Mouse (Mus musculus) CD8-positive naive resting alpha-beta T cell, adult 2 months (primary cell): ENCODE results near the gene Xlr4b.
"Not testable (repeated sequence)": the region's sequence is repeated elsewhere in the genome, so short reads cannot be mapped to it uniquely, and the experiment has no call there.

Experiments used
- DNase-seq, 2 experiments: peaks; one replicate each; pipeline ENCODE4 v3.0.0; 2022; ENCODE audit warnings: low read depth in 2 of 2, low spot score in 2 of 2

The Xlr4b gene

DNA sequence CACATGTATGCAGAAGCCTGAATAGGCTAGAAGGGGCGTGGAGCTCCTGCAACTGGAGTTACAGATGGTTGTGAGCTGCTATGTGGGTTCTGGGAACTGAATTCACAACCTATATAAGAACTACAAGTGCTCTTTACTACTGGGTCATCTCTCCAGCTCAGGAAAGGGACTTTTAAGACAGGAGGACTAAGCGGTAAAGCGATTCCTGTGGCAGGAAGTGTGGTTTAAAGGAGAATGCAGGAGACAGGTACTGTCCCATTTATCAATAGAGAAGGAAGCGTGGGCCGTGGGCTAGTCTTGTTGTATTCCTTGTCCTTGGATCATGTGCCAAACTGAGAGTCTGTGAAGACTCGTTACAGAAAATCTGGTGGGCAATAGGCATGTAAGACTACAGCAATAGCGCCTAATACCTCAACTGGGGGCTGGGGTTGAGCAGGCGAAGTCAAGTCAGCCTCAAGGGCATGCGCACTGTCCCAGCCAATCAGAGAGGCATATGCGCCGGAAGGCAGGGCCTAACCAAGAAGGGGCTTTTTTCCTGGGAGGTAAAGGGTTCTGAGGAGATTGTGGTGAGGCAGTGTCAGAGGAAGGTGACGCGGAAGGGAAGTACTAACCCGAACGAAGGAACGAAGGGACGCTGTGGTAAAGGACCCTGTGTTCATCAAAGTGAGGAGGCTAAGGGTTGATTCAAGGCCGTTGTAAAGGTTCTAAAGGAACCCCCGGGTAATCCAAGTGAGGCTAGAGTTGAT, at the start of gene Xlr4b:
Xlr4b (plus strand) TSS at position 515 of the 746 bp plus-strand sequence.
- DNase-seq, result peak; percentile 8 to 40

DNA sequence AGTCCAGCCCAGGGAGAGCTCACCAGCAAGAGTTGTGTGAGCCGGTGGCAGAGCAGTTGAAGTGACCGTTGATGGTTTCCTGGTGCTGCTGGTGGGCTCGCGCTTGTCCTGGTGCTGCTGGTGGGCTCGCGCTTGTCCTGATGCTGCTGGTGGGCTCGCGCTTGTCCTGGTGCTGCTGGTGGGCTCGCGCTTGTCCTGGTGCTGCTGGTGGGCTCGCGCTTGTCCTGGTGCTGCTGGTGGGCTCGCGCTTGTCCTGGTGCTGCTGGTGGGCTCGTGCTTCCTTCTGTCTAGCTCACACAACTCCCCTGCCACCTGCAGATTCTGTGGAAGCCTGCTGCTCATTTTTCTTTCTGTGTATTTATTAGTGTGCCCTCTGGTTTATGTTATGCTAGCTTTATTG, 37.2 kb upstream of the Xlr4b start, which contains the start of gene Spin2d:
Spin2d (minus strand) TSS at position 101 of the 400 bp plus-strand sequence.
- not testable (repeated sequence) for DNase-seq

DNA sequence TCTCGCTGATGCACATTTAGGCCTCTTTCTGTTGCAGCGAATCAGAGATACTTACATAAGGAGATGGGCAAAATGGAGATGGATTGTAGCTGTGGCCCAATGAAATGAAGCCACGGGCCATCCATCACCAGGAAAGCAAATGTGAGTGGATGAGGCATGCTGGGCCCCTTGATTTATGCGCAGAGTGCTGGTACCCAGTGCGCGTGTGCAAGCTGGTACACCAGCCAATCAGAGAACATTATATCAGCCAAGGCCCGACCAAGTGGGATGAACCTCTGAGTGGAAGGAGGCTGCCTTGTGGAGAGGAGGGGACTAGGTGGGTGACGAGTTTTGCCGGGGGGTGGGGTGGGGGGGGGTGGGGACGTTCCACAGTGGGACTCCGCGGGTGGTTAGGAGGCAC, 22.2 kb upstream of the Xlr4b start, which contains the start of gene Xlr3b:
Xlr3b (plus strand) TSS at position 274 of the 400 bp plus-strand sequence.
- DNase-seq, result peak in 1 of 2 experiments; percentile 3

DNA sequence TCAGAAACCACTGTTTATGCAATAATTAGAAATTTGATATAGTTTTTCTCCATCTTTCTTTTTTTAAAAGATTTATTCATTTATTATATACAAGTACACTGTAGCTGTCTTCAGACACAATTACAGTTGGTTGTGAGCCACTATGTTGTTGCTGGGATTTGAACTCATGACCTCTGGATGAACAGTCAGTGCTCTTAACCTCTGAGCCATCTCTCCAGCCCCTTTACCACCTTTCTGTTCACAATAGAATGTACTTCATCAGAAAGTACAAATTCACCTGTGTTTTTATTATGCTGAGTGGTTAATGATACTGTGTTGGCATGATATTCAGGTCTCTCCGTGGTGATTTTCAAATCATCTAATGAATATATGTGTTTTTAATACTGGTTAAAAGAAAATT, 11.2 kb downstream of the Xlr4b start:
- DNase-seq, result no peak

DNA sequence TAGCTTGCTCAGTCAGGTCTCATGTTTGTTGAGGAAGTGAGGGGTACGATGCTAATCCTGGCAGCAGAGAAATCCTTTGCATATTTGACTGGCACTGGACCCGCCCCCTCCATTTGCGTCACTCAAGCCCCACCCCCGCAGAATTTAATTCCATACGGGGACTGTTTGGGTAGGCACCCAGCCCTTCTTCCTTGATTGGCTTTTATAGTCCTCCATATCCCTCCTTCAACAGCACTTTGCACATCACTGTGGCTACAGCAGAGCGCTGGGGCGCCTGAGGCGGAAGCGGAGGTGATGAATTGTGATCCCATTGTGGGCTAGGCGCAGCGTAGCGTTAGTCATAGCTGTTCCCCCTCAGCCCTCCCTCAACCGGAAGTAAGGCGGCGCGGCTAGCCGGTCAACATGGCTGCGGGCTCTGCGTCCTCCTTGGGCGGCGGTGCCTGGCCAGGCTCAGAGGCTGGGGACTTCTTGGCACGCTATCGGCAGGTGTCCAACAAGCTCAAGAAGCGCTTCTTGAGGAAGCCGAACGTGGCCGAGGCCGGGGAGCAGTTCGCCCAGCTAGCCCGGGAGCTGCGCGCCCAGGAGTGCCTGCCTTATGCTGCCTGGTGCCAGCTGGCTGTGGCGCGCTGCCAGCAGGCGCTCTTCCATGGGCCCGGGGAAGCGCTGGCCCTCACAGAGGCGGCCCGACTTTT, 13.9 kb downstream of the Xlr4b start, which contains the start of gene F8a:
F8a (plus strand) TSS at position 378 of the 692 bp plus-strand sequence.
- DNase-seq, result peak; percentile 79 to 80

DNA sequence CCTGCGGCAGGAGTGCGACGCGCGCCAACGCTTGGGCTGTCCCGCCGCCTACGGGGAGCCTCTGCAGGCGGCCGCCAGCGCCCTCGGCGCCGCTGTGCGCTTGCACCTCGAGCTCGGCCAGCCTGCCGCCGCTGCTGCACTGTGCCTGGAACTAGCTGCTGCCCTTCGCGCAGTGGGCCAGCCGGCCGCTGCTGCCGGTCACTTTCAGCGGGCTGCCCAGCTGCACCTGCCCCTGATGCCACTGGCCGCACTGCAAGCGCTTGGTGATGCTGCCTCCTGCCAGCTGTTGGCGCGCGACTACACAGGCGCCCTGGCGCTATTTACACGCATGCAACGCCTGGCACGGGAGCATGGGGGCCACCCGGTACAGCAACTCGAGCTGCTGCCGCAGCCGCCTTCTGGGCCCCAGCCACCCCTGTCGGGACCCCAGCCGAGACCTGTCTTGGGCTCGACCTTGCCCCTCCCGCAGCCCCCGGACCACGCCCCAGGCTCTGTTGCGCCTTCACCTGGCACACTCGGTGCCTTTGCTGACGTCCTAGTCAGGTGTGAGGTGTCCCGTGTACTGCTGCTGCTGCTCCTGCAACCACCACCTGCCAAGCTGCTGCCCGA, 14.6 kb downstream of the Xlr4b start:
- DNase-seq, result peak; percentile 39 to 55

DNA sequence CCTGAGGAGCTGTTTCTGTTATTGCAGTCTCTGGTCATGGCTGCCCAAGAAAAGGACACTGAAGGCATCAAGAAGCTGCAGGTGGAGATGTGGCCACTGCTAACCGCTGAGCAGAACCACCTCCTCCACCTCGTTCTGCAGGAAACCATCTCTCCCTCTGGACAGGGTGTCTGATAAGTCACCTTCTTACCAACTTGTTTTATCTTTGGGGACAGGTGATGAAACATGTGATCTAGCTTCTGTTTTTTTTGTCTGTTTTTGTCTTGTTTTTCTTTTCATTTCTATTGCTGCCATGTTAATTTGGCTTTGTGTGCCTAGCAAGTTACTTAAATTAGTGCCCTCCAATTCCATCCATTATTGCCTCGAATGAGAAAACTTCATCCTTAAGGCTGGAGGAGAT, 15.2 kb downstream of the Xlr4b start:
- no peak for DNase-seq

DNA sequence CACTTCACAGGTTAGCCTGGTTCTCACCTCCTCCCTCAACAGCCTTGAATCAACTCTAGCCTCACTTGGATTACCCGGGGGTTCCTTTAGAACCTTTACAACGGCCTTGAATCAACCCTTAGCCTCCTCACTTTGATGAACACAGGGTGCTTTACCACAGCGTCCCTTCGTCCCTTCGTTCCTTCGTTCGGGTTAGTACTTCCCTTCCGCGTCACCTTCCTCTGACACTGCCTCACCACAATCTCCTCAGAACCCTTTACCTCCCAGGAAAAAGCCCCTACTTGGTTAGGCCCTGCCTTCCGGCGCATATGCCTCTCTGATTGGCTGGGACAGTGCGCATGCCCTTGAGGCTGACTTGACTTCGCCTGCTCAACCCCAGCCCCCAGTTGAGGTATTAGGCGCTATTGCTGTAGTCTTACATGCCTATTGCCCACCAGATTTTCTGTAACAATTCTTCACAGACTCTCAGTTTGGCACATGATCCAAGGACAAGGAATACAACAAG, 28.7 kb downstream of the Xlr4b start, which contains the start of gene Xlr4c:
Xlr4c (minus strand) TSS at position 310 of the 505 bp plus-strand sequence.
- peak; percentile 10 to 42 for DNase-seq

DNA sequence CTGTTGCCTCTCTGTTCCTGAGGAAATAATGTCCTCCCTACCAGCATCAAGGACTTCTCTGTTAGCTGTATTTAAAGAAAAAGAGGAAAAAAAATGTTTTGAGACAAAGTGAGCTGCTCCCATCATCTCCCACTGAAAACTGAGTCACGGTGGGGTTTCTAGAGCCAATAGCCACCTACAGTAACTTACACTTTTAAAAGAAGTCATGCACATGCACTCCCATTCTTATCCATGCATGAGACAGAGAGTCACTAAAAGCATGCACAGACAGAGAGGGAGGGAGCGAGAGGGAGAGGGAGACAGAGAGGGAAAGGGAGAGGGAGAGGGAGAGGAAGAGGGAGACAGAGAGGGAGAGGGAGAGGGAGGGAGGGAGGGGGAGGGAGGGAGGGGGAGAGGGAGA, 48.3 kb downstream of the Xlr4b start:
- not testable (repeated sequence) for DNase-seq

DNA sequence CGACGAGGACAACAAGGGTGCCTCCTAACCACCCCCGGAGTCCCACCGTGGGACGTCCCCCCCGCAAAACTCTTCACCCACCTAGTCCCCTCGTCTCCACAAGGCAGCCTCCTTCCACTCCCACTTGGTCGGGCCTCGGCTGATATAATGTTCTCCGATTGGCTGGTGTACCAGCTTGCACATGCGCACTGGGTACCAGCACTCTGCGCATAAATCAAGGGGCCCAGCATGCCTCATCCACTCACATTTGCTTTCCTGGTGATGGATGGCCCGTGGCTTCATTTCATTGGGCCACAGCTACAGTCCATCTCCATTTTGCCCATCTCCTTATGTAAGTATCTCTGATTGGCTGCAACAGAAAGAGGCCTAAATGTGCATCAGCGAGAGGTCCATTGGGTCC, 51.1 kb downstream of the Xlr4b start, which contains the start of gene Xlr3c:
Xlr3c (minus strand) TSS at position 121 of the 400 bp plus-strand sequence.
- DNase-seq, result not testable (repeated sequence)
